Mouse (Mus musculus) hindbrain, embryonic 11.5 days (tissue): ENCODE measurements around the gene Gm20388. TPM values are rescaled to one million over a fixed set of nuclear protein-coding genes. Genes with fewer than 3 reads are reported as not detected.
A peak's percentile ranks its signal among the peaks of the same experiment; 100 is the strongest.

Source experiments
- ATAC-seq: fragments of 200-750 bp; cut with Nextera tagmentation; 2 replicates; pipeline ENCODE4 v1.8.0; 2017; ENCODE audit warnings: mild to moderate bottlenecking, moderate TSS enrichment, moderate library complexity; ENCODE audit not compliant: low FRiP score
- DNase-seq: peaks from one replicate; pipeline ENCODE4 v3.0.0-alpha.2; 2015; ENCODE audit warnings: low spot score
- H3K27ac ChIP-seq: fragments of 300-500 bp; sonication (generic); 2 replicates; pipeline ENCODE4 v1.5.1; 2014; ENCODE audit warnings: mild to moderate bottlenecking, low read depth, low read length
- H3K27me3 ChIP-seq: fragments of 300-500 bp; sonication (generic); 2 replicates; pipeline ENCODE4 v1.6.1; 2014; ENCODE audit warnings: mild to moderate bottlenecking, low read length, moderate library complexity, mixed read lengths; ENCODE audit not compliant: control insufficient read depth, insufficient read depth
- H3K36me3 ChIP-seq: fragments of 300-500 bp; sonication (generic); 2 replicates; pipeline ENCODE4 v1.6.1; 2014; ENCODE audit warnings: mild to moderate bottlenecking, low read length, moderate library complexity, mixed read lengths; ENCODE audit not compliant: control insufficient read depth, insufficient read depth
- H3K4me1 ChIP-seq: fragments of 300-500 bp; sonication (generic); replicated peaks from 2 replicates; pipeline ENCODE4 v1.6.1; 2014; ENCODE audit warnings: low read length, mixed read lengths; ENCODE audit not compliant: control insufficient read depth, insufficient read depth
- H3K4me2 ChIP-seq: fragments of 300-500 bp; sonication (generic); replicated peaks from 2 replicates; pipeline ENCODE4 v1.6.1; 2014; ENCODE audit warnings: mild to moderate bottlenecking, low read depth, low read length
- H3K4me3 ChIP-seq: fragments of 300-500 bp; sonication (generic); 2 replicates; pipeline ENCODE4 v1.5.1; 2014; ENCODE audit warnings: low read depth, low read length
- H3K9ac ChIP-seq: fragments of 300-500 bp; sonication (generic); 2 replicates; pipeline ENCODE4 v1.6.1; 2014; ENCODE audit warnings: low read depth, low read length
- H3K9me3 ChIP-seq: fragments of 300-500 bp; sonication (generic); 2 replicates; pipeline ENCODE4 v1.6.1; 2016; ENCODE audit warnings: low read length; ENCODE audit not compliant: control insufficient read depth
- WGBS: fragments of 180-500 bp; shearing (Covaris S2); extraction: QIAGEN DNeasy Blood & Tissue Kit; methylation state at CpG from one replicate; pipeline ENCODE4 v1.1.7; 2014; 5-methylcytosine and 5-hydroxymethylcytosine counted together
- polyA plus RNA-seq: library from polyadenylated mRNA; unstranded; fragments of >200 nt; fragmentation: Nextera tagmentation; extraction: Ambion mirVana; gene quantifications from 2 replicates; pipeline ENCODE4 v1.2.1, GENCODE M21; 2014

Gene Gm20388
- polyA plus RNA-seq, 1 experiment from 2014 or later, result 11.8 TPM

- Histone ChIP-seq H3K4me2 (no peak overlapping the region), H3K4me1 (no peaks in the 10 kb centered on the region), H3K27ac (no peak overlapping the region), H3K27me3 (no peaks in the 10 kb centered on the region), H3K9ac (no peak overlapping the region), H3K4me3 (no peak overlapping the region), H3K36me3 (no peaks in the 10 kb centered on the region), H3K9me3 (no peaks in the 10 kb centered on the region)
- DNase-seq (no peak), ATAC-seq (no peak)
- WGBS, result 81% methylated on average over 13 of the region's 13 CpGs
Measured at GRCm38 (mm10) chr8:120686051-120686450, 775.4 kb downstream of the Gm20388 start.

GRCm38 (mm10) chr8:120686576-120686975, 775.9 kb downstream of the Gm20388 start:
- ATAC-seq (no peak), DNase-seq (no peak)
- Histone ChIP-seq H3K4me3 (no peak overlapping the region), H3K9ac (no peak overlapping the region), H3K9me3 (no peaks in the 10 kb centered on the region), H3K4me2 (no peak overlapping the region), H3K36me3 (no peaks in the 10 kb centered on the region), H3K4me1 (no peaks in the 10 kb centered on the region), H3K27me3 (no peaks in the 10 kb centered on the region), H3K27ac (no peak overlapping the region)
- 86% methylated on average over 5 of the region's 5 CpGs for WGBS

- WGBS, result 72% methylated on average over 8 of the region's 8 CpGs
- H3K9ac ChIP-seq, result no peak overlapping the region
- H3K4me2 ChIP-seq, result no peak overlapping the region
- no peaks in the 10 kb centered on the region for H3K36me3 ChIP-seq
- H3K27ac ChIP-seq, result no peak overlapping the region
- no peak overlapping the region for H3K4me3 ChIP-seq
- no peak for ATAC-seq
- no peaks in the 10 kb centered on the region for H3K9me3 ChIP-seq
- DNase-seq, result no peak
- H3K27me3 ChIP-seq, result no peaks in the 10 kb centered on the region
- H3K4me1 ChIP-seq, result no peaks in the 10 kb centered on the region
Measured at GRCm38 (mm10) chr8:120687786-120688185, 777.1 kb downstream of the Gm20388 start.

- WGBS, result 90% methylated on average over 7 of the region's 7 CpGs
- ATAC-seq, result no peak
- H3K36me3 ChIP-seq, result no peaks in the 10 kb centered on the region
- no peaks in the 10 kb centered on the region for H3K9me3 ChIP-seq
- H3K4me3 ChIP-seq, result no peak overlapping the region
- no peak for DNase-seq
- H3K4me2 ChIP-seq, result no peak overlapping the region
- no peak overlapping the region for H3K27ac ChIP-seq
- no peaks in the 10 kb centered on the region for H3K27me3 ChIP-seq
- H3K9ac ChIP-seq, result no peak overlapping the region
- no peaks in the 10 kb centered on the region for H3K4me1 ChIP-seq
Measured at GRCm38 (mm10) chr8:120688511-120688910, 777.9 kb downstream of the Gm20388 start.

- H3K4me2 ChIP-seq, result no peak overlapping the region
- no peak for ATAC-seq
- H3K9me3 ChIP-seq, result no peaks in the 10 kb centered on the region
Measured at GRCm38 (mm10) chr8:120692934-120693333, 782.3 kb downstream of the Gm20388 start.

GRCm38 (mm10) chr8:120693861-120694493, 783.3 kb downstream of the Gm20388 start:
- ATAC-seq, result no peak

More at GRCm38 (mm10) chr8:120692934-120693333, 782.3 kb downstream of the Gm20388 start:
- Histone ChIP-seq H3K36me3 (no peaks in the 10 kb centered on the region), H3K27ac (no peak overlapping the region), H3K9ac (no peak overlapping the region), H3K4me1 (peaks cover 3% of the 10 kb centered on the region; the same call in 1 of the 2 replicates), H3K4me3 (no peak overlapping the region), H3K27me3 (no peaks in the 10 kb centered on the region)
- WGBS, result 61% methylated on average over 4 of the region's 4 CpGs
- no peak for DNase-seq

GRCm38 (mm10) chr8:120696401-120697153, 785.9 kb downstream of the Gm20388 start:
- peak; percentile 26 for DNase-seq
- H3K4me1 ChIP-seq, result peaks cover 3% of the 10 kb centered on the region; the same call in 1 of the 2 replicates
- H3K9me3 ChIP-seq, result no peaks in the 10 kb centered on the region
- no peak overlapping the region for H3K27ac ChIP-seq
- no peaks in the 10 kb centered on the region for H3K36me3 ChIP-seq
- no peaks in the 10 kb centered on the region for H3K27me3 ChIP-seq
- WGBS, result 63% methylated on average over 13 of the region's 13 CpGs
- ATAC-seq, result no peak
- H3K9ac ChIP-seq, result no peak overlapping the region
- H3K4me3 ChIP-seq, result no peak overlapping the region
- H3K4me2 ChIP-seq, result no peak overlapping the region

More at GRCm38 (mm10) chr8:120693861-120694493, 783.3 kb downstream of the Gm20388 start:
- Histone ChIP-seq H3K9ac (no peak overlapping the region), H3K27ac (no peak overlapping the region), H3K4me3 (no peak overlapping the region), H3K27me3 (no peaks in the 10 kb centered on the region), H3K36me3 (no peaks in the 10 kb centered on the region), H3K4me2 (no peak overlapping the region), H3K4me1 (peaks cover 3% of the 10 kb centered on the region; the same call in 1 of the 2 replicates), H3K9me3 (no peaks in the 10 kb centered on the region)
- 56% methylated on average over 22 of the region's 22 CpGs for WGBS
- peak; percentile 31 for DNase-seq

- Histone ChIP-seq H3K4me1 (peaks cover 3% of the 10 kb centered on the region; the same call in 1 of the 2 replicates), H3K9me3 (no peaks in the 10 kb centered on the region), H3K27ac (no peak overlapping the region), H3K27me3 (no peaks in the 10 kb centered on the region), H3K4me2 (no peak overlapping the region), H3K4me3 (no peak overlapping the region), H3K9ac (no peak overlapping the region), H3K36me3 (no peaks in the 10 kb centered on the region)
- no peak for DNase-seq
- WGBS, result 89% methylated on average over 17 of the region's 17 CpGs
- no peak for ATAC-seq
Measured at GRCm38 (mm10) chr8:120697154-120697978, 786.7 kb downstream of the Gm20388 start.
